In the genomic region with DNA sequence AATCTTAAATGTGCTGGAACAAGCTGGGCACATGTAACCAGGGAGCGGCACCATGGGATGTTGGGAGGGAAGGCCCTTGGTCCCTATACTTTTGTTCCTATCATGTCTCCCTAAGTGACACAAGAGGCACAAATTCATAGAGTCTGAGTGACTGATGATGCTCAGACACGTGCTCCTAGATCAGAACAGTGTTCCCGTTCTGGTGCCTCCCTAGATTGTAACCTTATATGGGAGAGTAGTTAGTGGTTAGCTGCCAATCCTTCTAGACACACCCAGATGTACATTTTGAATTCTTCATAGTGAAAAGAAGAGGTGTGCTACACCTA, we compare ENCODE assay signal across 8 mouse cellular contexts. TPM values are rescaled to one million over a fixed set of nuclear protein-coding genes. Genes with fewer than 3 reads are reported as not detected.
DNase-seq lines count a peak whose midpoint lies in the region; ATAC-seq and TF ChIP-seq lines count a peak whose summit lies in the region.

No protein-coding gene starts in this region.

- H3K36me3 ChIP-seq in heart, embryonic 10.5 days = peaks cover 10% of the 10 kb centered on the region; the same call in 1 of the 2 replicates
- H3K36me3 ChIP-seq in MEL (ENCODE audit: control insufficient read depth in 1 of 2, insufficient read depth in 2 of 2, low read length in 2 of 2) = peaks cover 0 to 7% of the 10 kb centered on the region in 2 experiments; a peak in 1 of 4 replicates

- no peak for TF ChIP-seq EP300 in MEL (IDR thresholded peaks at IDR 0.05; ENCODE audit: low read depth in 1 of 2, low read length in 2 of 2)

- TF ChIP-seq POLR2A in MEL (IDR thresholded peaks at IDR 0.05; ENCODE audit: control insufficient read depth in 1 of 2, insufficient read depth in 1 of 2, low read depth in 1 of 2, low read length in 2 of 2, poor library complexity in 1 of 2) = no peak

- H3K9ac ChIP-seq in MEL (ENCODE audit: control insufficient read depth, low read depth, low read length, poor library complexity, severe bottlenecking) = peak overlapping the region; percentile 79

- TF ChIP-seq RAD21 in MEL (IDR thresholded peaks at IDR 0.05; ENCODE audit: low read depth, low read length) = no peak

- ATAC-seq in megakaryocyte progenitor cell, adult 5-6 weeks (replicated peaks; ENCODE audit: poor library complexity) = peak; percentile 4; the same call in 1 of the 2 replicates

- H3K27ac ChIP-seq in heart, embryonic 10.5 days = peak overlapping the region; percentile 91
- peak overlapping the region; percentile 96 for H3K27ac ChIP-seq in MEL (ENCODE audit: control insufficient read depth, low read depth, low read length)

- TF ChIP-seq CTCF in MEL (IDR thresholded peaks at IDR 0.05 in 2 of 3, conservative IDR thresholded peaks at IDR 0.05 in 1 of 3; ENCODE audit: control insufficient read depth in 1 of 3, insufficient read depth in 1 of 3, low read depth in 2 of 3, low read length in 3 of 3, poor library complexity in 1 of 3, severe bottlenecking in 1 of 3) = no peak

- intact Hi-C loops in heart, postnatal 10 days (cut with DNase I) = loop anchor here (2.0 to 5.0 kb wide), 2 partner anchors 23 to 43 kb away; a partner anchor contains a TSS

- peak overlapping the region; percentile 65 for H3K4me3 ChIP-seq in heart, embryonic 10.5 days
- peak overlapping the region; percentile 42 to 49 for H3K4me3 ChIP-seq in MEL (ENCODE audit: control insufficient read depth in 1 of 2, insufficient read depth in 1 of 2, low read depth in 2 of 2, low read length in 2 of 2)

- 28% methylated on average over 3 of the region's 3 CpGs for WGBS in heart, embryonic 10.5 days

- no peaks in the 10 kb centered on the region for H3K27me3 ChIP-seq in heart, embryonic 10.5 days (ENCODE audit: insufficient read depth, poor library complexity, severe bottlenecking)
- no peaks in the 10 kb centered on the region for H3K27me3 ChIP-seq in MEL (ENCODE audit: control insufficient read depth in 1 of 2, insufficient read depth in 2 of 2, low read length in 2 of 2)

- DNase-seq in heart, embryonic 10.5 days (ENCODE audit: low spot score) = no peak
- no peak for DNase-seq in heart, postnatal 10 days
- no peak for DNase-seq in MEL (ENCODE audit: low read depth, low spot score)
- DNase-seq in heart, postnatal 4 days = peak; percentile 12
- no peak for DNase-seq in adrenal gland, adult 18-20 months (ENCODE audit: low spot score in 2 of 2)
- DNase-seq in urinary bladder, adult 18-20 months (ENCODE audit: low spot score in 2 of 2) = no peak
- DNase-seq in thymus, postnatal 25 days = no peak

- no peaks in the 10 kb centered on the region for H3K4me1 ChIP-seq in heart, embryonic 10.5 days
- peaks cover 0 to 7% of the 10 kb centered on the region in 2 experiments; a peak in 3 of 4 replicates for H3K4me1 ChIP-seq in MEL (ENCODE audit: control insufficient read depth in 1 of 2, insufficient read depth in 2 of 2, low read length in 2 of 2)

- H3K79me2 ChIP-seq in MEL (ENCODE audit: control insufficient read depth, insufficient read depth, low read length, poor library complexity) = peaks cover 19% of the 10 kb centered on the region

- no peaks in the 10 kb centered on the region for H3K9me3 ChIP-seq in heart, embryonic 10.5 days
- no peaks in the 10 kb centered on the region for H3K9me3 ChIP-seq in MEL (replicated peaks; ENCODE audit: insufficient read depth, low read length)

TF ChIP-seq in MEL, 35 proteins besides CTCF, POLR2A, EP300 and RAD21:
- TF ChIP-seq BHLHE40 (IDR thresholded peaks at IDR 0.05; ENCODE audit: borderline replicate concordance, low read depth, low read length) (peak; percentile 21; the same call in 1 of the 2 replicates), GATA1 (IDR thresholded peaks at IDR 0.05; ENCODE audit: low read depth, low read length) (no peak), MYC (IDR thresholded peaks at IDR 0.05; ENCODE audit: low read depth, low read length) (peak; percentile 95), ZC3H11A (IDR thresholded peaks at IDR 0.05; ENCODE audit: low read depth, low read length) (no peak), RCOR1 (IDR thresholded peaks at IDR 0.05; ENCODE audit: low read depth, low read length) (no peak), MXI1 (IDR thresholded peaks at IDR 0.05; ENCODE audit: low read depth, low read length) (peak; percentile 81), CHD2 (IDR thresholded peaks at IDR 0.05; ENCODE audit: low read length) (no peak), USF1 (IDR thresholded peaks at IDR 0.05; ENCODE audit: low read depth, low read length) (peak; percentile 40; the same call in 1 of the 2 replicates), SIN3A (IDR thresholded peaks at IDR 0.05; ENCODE audit: low read length) (no peak), ZMIZ1 (IDR thresholded peaks at IDR 0.05; ENCODE audit: low read depth, low read length) (0 out of 2 replicates have a peak, but pooled peaks have one; percentile 52), POLR2AphosphoS5 (IDR thresholded peaks at IDR 0.05; ENCODE audit: borderline replicate concordance, low read depth, low read length) (no peak), MAX (IDR thresholded peaks at IDR 0.05; ENCODE audit: low read length) (peak; percentile 91)

RNA-seq across cellular contexts. Expression of a gene that starts 0.9 kb away (rescaled TPM):
- polyA plus RNA-seq in heart, embryonic 10.5 days (2016; fragmentation: Nextera tagmentation; extraction: Ambion mirVana) = 496 and 543 TPM in 2 replicates
- total RNA-seq in heart, postnatal 10 days (2021) = 100 to 1,000 TPM; 247 to 291 TPM
- total RNA-seq in MEL (2012; rRNA removed) = 3,229 and 3,230 TPM in 2 replicates
- polyA plus RNA-seq in MEL (2012; ENCODE audit: insufficient read depth in 1 of 2, insufficient read length in 2 of 2, low read depth in 1 of 2, low replicate concordance in 2 of 2, missing spikeins in 1 of 2) = 100 to 1,000 TPM in 1 of 2 experiments, not detected in 1; 232 TPM
- 100 to 1,000 TPM; 297 to 347 TPM for total RNA-seq in heart, postnatal 4 days (2021)
- total RNA-seq in megakaryocyte progenitor cell, adult 5-6 weeks (2015) = 3,920 and 4,047 TPM in 2 replicates
- total RNA-seq in megakaryocyte progenitor cell, adult 5-6 weeks (2017) = 1,333 and 1,759 TPM in 2 replicates
- 100 to 1,000 TPM; 395 to 419 TPM for total RNA-seq in adrenal gland, adult 18-20 months (2021)

RNA-seq across cellular contexts. Expression of a gene that starts 12.0 kb away (rescaled TPM):
- polyA plus RNA-seq in heart, embryonic 10.5 days (2016; fragmentation: Nextera tagmentation; extraction: Ambion mirVana) = 66.9 and 73.1 TPM in 2 replicates
- 10 to 100 TPM; 40.4 to 44.1 TPM for total RNA-seq in heart, postnatal 10 days (2021)
- total RNA-seq in MEL (2012; rRNA removed) = 26.1 and 28.0 TPM in 2 replicates
- polyA plus RNA-seq in MEL (2012; ENCODE audit: insufficient read depth in 1 of 2, insufficient read length in 2 of 2, low read depth in 1 of 2, low replicate concordance in 2 of 2, missing spikeins in 1 of 2) = 10 to 100 TPM in 1 of 2 experiments, not detected in 1; 34.1 TPM
- 10 to 100 TPM; 39.3 to 46.4 TPM for total RNA-seq in heart, postnatal 4 days (2021)
- total RNA-seq in megakaryocyte progenitor cell, adult 5-6 weeks (2015) = 44.5 and 53.5 TPM in 2 replicates
- 25.8 and 31.0 TPM in 2 replicates for total RNA-seq in megakaryocyte progenitor cell, adult 5-6 weeks (2017)
- 10 to 100 TPM; 64.6 to 81.8 TPM for total RNA-seq in adrenal gland, adult 18-20 months (2021)

RNA-seq across cellular contexts. Expression of a gene that starts 12.4 kb away (rescaled TPM):
- 11.1 and 11.2 TPM in 2 replicates for polyA plus RNA-seq in heart, embryonic 10.5 days (2016; fragmentation: Nextera tagmentation; extraction: Ambion mirVana)
- 10 to 100 TPM; 14.7 to 17.7 TPM for total RNA-seq in heart, postnatal 10 days (2021)
- total RNA-seq in MEL (2012; rRNA removed) = 5.0 and 5.6 TPM in 2 replicates
- 1 to 10 TPM in 1 of 2 experiments, not detected in 1; 9.5 TPM for polyA plus RNA-seq in MEL (2012; ENCODE audit: insufficient read depth in 1 of 2, insufficient read length in 2 of 2, low read depth in 1 of 2, low replicate concordance in 2 of 2, missing spikeins in 1 of 2)
- 10 to 100 TPM; 11.7 to 12.5 TPM for total RNA-seq in heart, postnatal 4 days (2021)
- total RNA-seq in megakaryocyte progenitor cell, adult 5-6 weeks (2015) = 21.2 and 24.5 TPM in 2 replicates
- total RNA-seq in megakaryocyte progenitor cell, adult 5-6 weeks (2017) = 7.1 and 17.4 TPM in 2 replicates
- 10 to 100 TPM; 14.7 to 17.1 TPM for total RNA-seq in adrenal gland, adult 18-20 months (2021)

RNA-seq across cellular contexts. Expression of a gene that starts 15.2 kb away (rescaled TPM):
- polyA plus RNA-seq in heart, embryonic 10.5 days (2016; fragmentation: Nextera tagmentation; extraction: Ambion mirVana) = 17.9 and 22.7 TPM in 2 replicates
- 10 to 100 TPM; 39.7 to 47.5 TPM for total RNA-seq in heart, postnatal 10 days (2021)
- 52.2 and 55.5 TPM in 2 replicates for total RNA-seq in MEL (2012; rRNA removed)
- polyA plus RNA-seq in MEL (2012; ENCODE audit: insufficient read depth in 1 of 2, insufficient read length in 2 of 2, low read depth in 1 of 2, low replicate concordance in 2 of 2, missing spikeins in 1 of 2) = 100 to 1,000 TPM; 130 to 157 TPM
- 10 to 100 TPM; 57.6 to 61.6 TPM for total RNA-seq in heart, postnatal 4 days (2021)
- 77.1 and 82.8 TPM in 2 replicates for total RNA-seq in megakaryocyte progenitor cell, adult 5-6 weeks (2015)
- total RNA-seq in megakaryocyte progenitor cell, adult 5-6 weeks (2017) = 86.7 and 91.7 TPM in 2 replicates
- total RNA-seq in adrenal gland, adult 18-20 months (2021) = 100 to 1,000 TPM in 1 of 2 experiments, 10 to 100 TPM in 1; 93.6 to 165 TPM

RNA-seq across cellular contexts. Expression of a gene that starts 20.1 kb away (rescaled TPM):
- polyA plus RNA-seq in heart, embryonic 10.5 days (2016; fragmentation: Nextera tagmentation; extraction: Ambion mirVana) = 199 and 236 TPM in 2 replicates
- total RNA-seq in heart, postnatal 10 days (2021) = 100 to 1,000 TPM; 245 TPM
- 111 and 155 TPM in 2 replicates for total RNA-seq in MEL (2012; rRNA removed)
- 100 to 1,000 TPM; 147 to 233 TPM for polyA plus RNA-seq in MEL (2012; ENCODE audit: insufficient read depth in 1 of 2, insufficient read length in 2 of 2, low read depth in 1 of 2, low replicate concordance in 2 of 2, missing spikeins in 1 of 2)
- 100 to 1,000 TPM; 375 to 378 TPM for total RNA-seq in heart, postnatal 4 days (2021)
- 158 and 196 TPM in 2 replicates for total RNA-seq in megakaryocyte progenitor cell, adult 5-6 weeks (2015)
- 495 and 504 TPM in 2 replicates for total RNA-seq in megakaryocyte progenitor cell, adult 5-6 weeks (2017)
- total RNA-seq in adrenal gland, adult 18-20 months (2021) = 100 to 1,000 TPM; 113 to 170 TPM
